28 mouse cellular contexts compared by ENCODE assay signal in genomic region chr10:4480929-4481328, GRCm38 (mm10). TPM values are rescaled to one million over a fixed set of nuclear protein-coding genes. Genes with fewer than 3 reads are reported as not detected.
DNase-seq lines count a peak whose midpoint lies in the region; ATAC-seq and TF ChIP-seq lines count a peak whose summit lies in the region.
"Had no signal": no experiment of that assay in that cellular context is flagged by ENCODE, and none has a peak within 500 bp of the region (broad histone marks: within the 10 kb centered on the region; RNA-seq: fewer than 3 reads in every experiment).

No protein-coding gene starts in this region.

- H3K27me3 ChIP-seq in lung, embryonic 15.5 days, result no peaks in the 10 kb centered on the region
- no peaks in the 10 kb centered on the region for H3K27me3 ChIP-seq in limb, embryonic 11.5 days (ENCODE audit: control insufficient read depth, insufficient read depth, low read length)
- H3K27me3 ChIP-seq: CH12.LX; embryonic facial prominence, embryonic 13.5 days; embryonic facial prominence, embryonic 15.5 days; forebrain, embryonic 12.5 days had no signal

- H3K9me3 ChIP-seq in lung, embryonic 15.5 days, result no peaks in the 10 kb centered on the region
- no peaks in the 10 kb centered on the region for H3K9me3 ChIP-seq in limb, embryonic 11.5 days (ENCODE audit: control insufficient read depth, low read length)
- H3K9me3 ChIP-seq: embryonic facial prominence, embryonic 13.5 days; embryonic facial prominence, embryonic 15.5 days; forebrain, embryonic 10.5 days; forebrain, embryonic 12.5 days; G1E had no signal

- DNase-seq in gastrocnemius, adult 2 months, result no peak
- DNase-seq in gastrocnemius, adult 8-10 months (ENCODE audit: low spot score in 2 of 2), result no peak
- no peak for DNase-seq in lung, postnatal 36 days
- DNase-seq in forelimb bud, embryonic 11.5 days (ENCODE audit: low read depth, low spot score), result peak; percentile 62
- DNase-seq in limb, embryonic 11.5 days (ENCODE audit: low spot score), result no peak
- no peak for DNase-seq in kidney, postnatal 14 days
- DNase-seq: adrenal gland, adult 2 months; adrenal gland, postnatal 10 days; adrenal gland, postnatal 25 days; B cell, adult 2 months; cerebellum, adult 11 months; cerebellum, adult 18-20 months; cerebellum, adult 8-10 months; cerebellum, adult 9-11 months; cerebellum, postnatal 14 days; cerebellum, postnatal 36 days; embryo, embryonic 11 days had no signal

- H3K36me3 ChIP-seq in lung, embryonic 15.5 days, result no peaks in the 10 kb centered on the region
- no peaks in the 10 kb centered on the region for H3K36me3 ChIP-seq in limb, embryonic 11.5 days (ENCODE audit: control insufficient read depth, insufficient read depth, low read length)
- H3K36me3 ChIP-seq: embryonic facial prominence, embryonic 13.5 days; embryonic facial prominence, embryonic 15.5 days; forebrain, embryonic 10.5 days; forebrain, embryonic 12.5 days; G1E had no signal

- no peak overlapping the region for H3K9ac ChIP-seq in lung, embryonic 15.5 days
- H3K9ac ChIP-seq in limb, embryonic 11.5 days (ENCODE audit: low read length), result no peak overlapping the region
- H3K9ac ChIP-seq: embryonic facial prominence, embryonic 13.5 days; embryonic facial prominence, embryonic 15.5 days; forebrain, embryonic 12.5 days had no signal

- H3K4me1 ChIP-seq in lung, embryonic 15.5 days, result 0 out of 2 replicates have a peak, but pooled peaks cover 9% of the 10 kb centered on the region
- 0 out of 2 replicates have a peak, but pooled peaks cover 4% of the 10 kb centered on the region for H3K4me1 ChIP-seq in limb, embryonic 11.5 days (ENCODE audit: control insufficient read depth, insufficient read depth, low read length)
- H3K4me1 ChIP-seq: forebrain, embryonic 12.5 days had no signal

- H3K4me2 ChIP-seq in lung, embryonic 15.5 days, result no peak overlapping the region
- H3K4me2 ChIP-seq in limb, embryonic 11.5 days (ENCODE audit: low read depth, severe bottlenecking), result no peak overlapping the region
- H3K4me2 ChIP-seq: embryonic facial prominence, embryonic 13.5 days; embryonic facial prominence, embryonic 15.5 days; forebrain, embryonic 12.5 days had no signal

- ATAC-seq in lung, embryonic 15.5 days (ENCODE audit: borderline replicate concordance, extremely low read depth, low FRiP score, low TSS enrichment), result peak; percentile 55; the same call in 1 of the 2 replicates
- ATAC-seq in limb, embryonic 11.5 days (ENCODE audit: insufficient number of reproducible peaks, low FRiP score, low TSS enrichment, low read depth), result 0 out of 2 replicates have a peak, but pooled peaks have one; percentile 57
- ATAC-seq: CD4-positive, CD25-positive, alpha-beta regulatory T cell, adult 4 months; forebrain, embryonic 14.5 days had no signal

- TF ChIP-seq CTCF in gastrocnemius, adult 2 months (IDR thresholded peaks at IDR 0.05), result no peak

- H3K27ac ChIP-seq in gastrocnemius, adult 2 months, result 0 out of 2 replicates have a peak overlapping the region, but pooled peaks have one; percentile 28
- 0 out of 2 replicates have a peak overlapping the region, but pooled peaks have one; percentile 4 for H3K27ac ChIP-seq in lung, embryonic 15.5 days
- H3K27ac ChIP-seq in limb, embryonic 11.5 days (replicated peaks; ENCODE audit: low read depth, low read length), result no peak overlapping the region
- H3K27ac ChIP-seq: embryonic facial prominence, embryonic 13.5 days; embryonic facial prominence, embryonic 15.5 days; forebrain, embryonic 10.5 days; forebrain, embryonic 12.5 days had no signal

- intact Hi-C loops in gastrocnemius, adult 2 months (cut with DNase I), result no loop called here

- no peak overlapping the region for H3K4me3 ChIP-seq in gastrocnemius, adult 2 months
- no peak overlapping the region for H3K4me3 ChIP-seq in lung, embryonic 15.5 days
- no peak overlapping the region for H3K4me3 ChIP-seq in limb, embryonic 11.5 days (ENCODE audit: low read depth, low read length)
- H3K4me3 ChIP-seq: embryonic facial prominence, embryonic 13.5 days; embryonic facial prominence, embryonic 15.5 days; erythroblast, embryonic 14.5 days; forebrain, embryonic 10.5 days; forebrain, embryonic 12.5 days had no signal

- WGBS in lung, embryonic 15.5 days, result 33% methylated on average over 3 of the region's 3 CpGs
- 29% methylated on average over 3 of the region's 3 CpGs for WGBS in limb, embryonic 11.5 days

RNA-seq across cellular contexts. Expression of gene Ccdc170, which starts 1.4 kb away (rescaled TPM):
- under 1 TPM; 0.46 to 0.67 TPM for total RNA-seq in gastrocnemius, adult 2 months (2021)
- 1 to 10 TPM in 1 of 4 experiments, under 1 TPM in 3; 0.56 to 1.4 (median 0.62) TPM for total RNA-seq in gastrocnemius, adult 8-10 months (2022)
- 0.24 and 0.39 TPM in 2 replicates for polyA plus RNA-seq in lung, embryonic 15.5 days (2015; fragmentation: Nextera tagmentation; extraction: Ambion mirVana)
- polyA plus RNA-seq in limb, embryonic 11.5 days (2014; fragmentation: Nextera tagmentation; extraction: Ambion mirVana), result 0.09 TPM in 1 of 2 replicates, not detected in the other
- total RNA-seq: CH12.LX; common myeloid progenitor, adult 5-6 weeks; G1E had no signal
- polyA plus RNA-seq: erythroblast, embryonic 14.5 days; forebrain, embryonic 10.5 days; G1E had no signal

RNA-seq across cellular contexts. Expression of gene Armt1, which starts 48.7 kb away (rescaled TPM):
- total RNA-seq in gastrocnemius, adult 2 months (2021), result 10 to 100 TPM; 15.5 to 15.6 TPM
- 10 to 100 TPM; 14.1 to 16.1 (median 15.7) TPM for total RNA-seq in gastrocnemius, adult 8-10 months (2022)
- polyA plus RNA-seq in lung, embryonic 15.5 days (2015; fragmentation: Nextera tagmentation; extraction: Ambion mirVana), result 19.0 and 19.5 TPM in 2 replicates
- 28.9 and 29.8 TPM in 2 replicates for polyA plus RNA-seq in limb, embryonic 11.5 days (2014; fragmentation: Nextera tagmentation; extraction: Ambion mirVana)

RNA-seq across cellular contexts. Expression of gene Rmnd1, which starts 48.7 kb away (rescaled TPM):
- total RNA-seq in gastrocnemius, adult 2 months (2021), result 10 to 100 TPM; 31.8 to 55.6 TPM
- total RNA-seq in gastrocnemius, adult 8-10 months (2022), result 10 to 100 TPM; 26.1 to 35.1 (median 30.8) TPM
- 41.6 and 47.9 TPM in 2 replicates for polyA plus RNA-seq in lung, embryonic 15.5 days (2015; fragmentation: Nextera tagmentation; extraction: Ambion mirVana)
- polyA plus RNA-seq in limb, embryonic 11.5 days (2014; fragmentation: Nextera tagmentation; extraction: Ambion mirVana), result 54.2 and 59.1 TPM in 2 replicates
